Mouse (Mus musculus) myocyte (in vitro differentiated cells): ENCODE data around the gene Evx2.

ENCODE experiments used
- CEBPB ChIP-seq: IDR thresholded peaks from 2 replicates; pipeline ENCODE4 v1.6.1; 2011; ENCODE audit warnings: mild to moderate bottlenecking, moderate library complexity; ENCODE audit not compliant: poor library complexity, insufficient read depth, severe bottlenecking
- E2F4 ChIP-seq: IDR thresholded peaks from one replicate; pipeline ENCODE4 v1.6.1; 2011; ENCODE audit warnings: mild to moderate bottlenecking, control low read depth, moderate library complexity; ENCODE audit not compliant: insufficient read depth
- MAX ChIP-seq: IDR thresholded peaks from one replicate; pipeline ENCODE4 v1.6.1; 2011; ENCODE audit warnings: low read depth, mild to moderate bottlenecking, control low read depth
- MYOD1 ChIP-seq, 3 experiments: IDR thresholded peaks; one replicate each; pipeline ENCODE4 v1.6.1; 2011; ENCODE audit warnings: control low read depth in 2 of 3, low read depth in 2 of 3, mild to moderate bottlenecking in 2 of 3, moderate library complexity in 1 of 3; ENCODE audit not compliant: insufficient read length in 2 of 3, control insufficient read depth in 1 of 3
- MYOG ChIP-seq, 3 experiments: IDR thresholded peaks; one replicate each; pipeline ENCODE4 v1.6.1; 2011; ENCODE audit warnings: control low read depth in 2 of 3, low read depth in 2 of 3, mild to moderate bottlenecking in 2 of 3; ENCODE audit not compliant: insufficient read length in 2 of 3, control insufficient read depth in 1 of 3, insufficient read depth in 1 of 3
- POLR2A ChIP-seq: IDR thresholded peaks from one replicate; pipeline ENCODE4 v1.6.1; 2011; ENCODE audit warnings: low read depth, mild to moderate bottlenecking, control low read depth, moderate library complexity; ENCODE audit not compliant: insufficient read length
- POLR2AphosphoS2 ChIP-seq: IDR thresholded peaks from one replicate; pipeline ENCODE4 v1.6.1; 2011; ENCODE audit warnings: low read depth, control low read depth; ENCODE audit not compliant: insufficient read length
- REST ChIP-seq: IDR thresholded peaks from one replicate; pipeline ENCODE4 v1.6.1; 2011; ENCODE audit warnings: mild to moderate bottlenecking, control low read depth, moderate library complexity; ENCODE audit not compliant: insufficient read depth, insufficient read length
- SRF ChIP-seq: IDR thresholded peaks from one replicate; pipeline ENCODE4 v1.6.1; 2011; ENCODE audit warnings: low read depth; ENCODE audit not compliant: control insufficient read depth, insufficient read length
- TCF12 ChIP-seq: IDR thresholded peaks from one replicate; pipeline ENCODE4 v1.6.1; 2011; ENCODE audit warnings: mild to moderate bottlenecking, control low read depth; ENCODE audit not compliant: poor library complexity, insufficient read depth, severe bottlenecking
- USF1 ChIP-seq: IDR thresholded peaks from one replicate; pipeline ENCODE4 v1.6.1; 2011; ENCODE audit warnings: low read depth, mild to moderate bottlenecking, control low read depth, moderate library complexity

- TF ChIP-seq USF1 (no peak), POLR2A (no peak), E2F4 (no peak), MAX (no peak), CEBPB (no peak), TCF12 (no peak), POLR2AphosphoS2 (no peak), REST (no peak), MYOG (IDR thresholded peaks at IDR 0.05; ENCODE audit: control insufficient read depth in 1 of 3, insufficient read depth in 1 of 3, insufficient read length in 2 of 3, low read depth in 2 of 3) (no peak), MYOD1 (IDR thresholded peaks at IDR 0.05; ENCODE audit: control insufficient read depth in 1 of 3, insufficient read length in 2 of 3, low read depth in 2 of 3) (no peak), SRF (no peak)
Observed at GRCm38 (mm10) chr2:74656632-74657021, 2.7 kb downstream of the Evx2 start.
